Mouse (Mus musculus): ENCODE results near the gene E330017A01Rik. TPM values are rescaled to one million over a fixed set of nuclear protein-coding genes. Genes with fewer than 3 reads are reported as not detected.
"Not testable (repeated sequence)": the region's sequence is repeated elsewhere in the genome, so short reads cannot be mapped to it uniquely, and the experiment has no call there.

The E330017A01Rik gene
- total RNA-seq (2022), result not detected

- DNase-seq (ENCODE audit: low spot score in 2 of 2), result no peak
Measured at GRCm38 (mm10) chr16:58638689-58639175, at the start of gene E330017A01Rik. TSS of gene E330017A01Rik (minus strand) at chr16:58638739.

DNA sequence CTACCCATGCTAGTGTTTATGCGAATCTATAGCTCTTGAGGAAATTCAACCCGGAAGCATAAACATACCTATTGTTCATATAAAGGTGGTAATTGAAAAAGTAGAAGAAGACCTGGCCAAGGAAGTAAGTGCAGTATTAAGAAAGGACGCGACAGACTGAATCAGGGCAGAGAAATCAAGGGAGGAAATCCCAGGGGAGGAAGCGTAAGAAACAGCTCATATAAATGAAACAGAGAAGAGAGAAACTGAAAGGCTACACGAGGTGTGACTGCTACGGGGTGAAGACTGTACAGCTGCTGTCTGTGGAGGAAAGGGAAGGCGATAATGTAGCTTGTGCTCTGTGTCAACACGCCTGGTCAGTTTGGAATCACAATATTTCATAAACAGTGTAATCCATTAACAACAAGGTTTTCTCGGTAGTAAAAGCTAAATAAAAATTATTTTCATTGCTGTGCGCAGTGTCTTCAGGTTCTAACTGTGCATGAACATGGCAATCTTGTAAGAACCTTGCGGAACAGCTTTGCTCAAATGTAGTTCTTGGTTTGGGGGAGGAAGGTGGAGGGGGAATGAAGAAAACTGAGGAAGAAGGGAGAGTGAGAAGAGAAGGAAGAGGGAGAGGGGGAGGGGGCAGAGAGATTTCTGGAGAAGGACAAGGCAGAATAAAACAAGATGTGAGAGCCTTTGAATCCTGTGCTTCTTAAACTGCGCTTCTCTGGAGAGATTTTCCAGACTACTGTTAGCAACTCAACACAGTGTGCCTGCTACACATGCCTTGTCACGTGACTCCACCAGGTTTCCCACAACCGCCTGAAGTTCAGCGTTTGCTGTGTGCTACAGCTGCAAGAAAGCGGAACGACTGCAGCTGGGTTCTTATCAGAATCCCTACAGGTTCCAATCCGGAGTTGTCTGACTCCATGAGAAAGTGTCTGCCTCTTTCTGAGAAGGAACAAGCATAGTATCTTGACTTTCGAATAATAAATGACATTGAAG lies 47.3 kb upstream of the E330017A01Rik start:
- no peak for DNase-seq (ENCODE audit: low spot score in 2 of 2)

GRCm38 (mm10) chr16:58684537-58684936 lies 46.0 kb upstream of the E330017A01Rik start:
- DNase-seq (ENCODE audit: low spot score in 2 of 2), result no peak

GRCm38 (mm10) chr16:58683911-58684310 lies 45.4 kb upstream of the E330017A01Rik start:
- DNase-seq (ENCODE audit: low spot score in 2 of 2), result no peak

DNA sequence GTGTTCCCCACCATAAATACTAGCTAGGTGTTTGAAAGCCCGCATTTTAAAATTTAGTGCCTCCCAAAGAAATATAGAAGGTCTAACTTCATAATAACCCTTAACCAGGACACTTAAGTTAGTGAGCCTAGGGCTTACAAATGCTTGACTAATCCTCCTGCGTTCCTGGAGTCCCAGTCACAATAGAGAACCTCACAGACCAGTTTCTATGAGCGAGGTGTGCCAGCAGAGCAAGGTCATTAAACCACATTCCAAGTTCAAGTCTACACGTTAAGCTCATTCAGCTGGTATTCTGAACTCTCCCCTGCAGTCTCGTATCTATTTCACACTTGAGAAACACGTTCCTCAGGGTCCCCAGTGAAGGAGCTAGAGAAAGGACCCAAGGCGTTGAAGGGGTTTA lies 44.3 kb upstream of the E330017A01Rik start:
- DNase-seq (ENCODE audit: low spot score in 2 of 2), result no peak

GRCm38 (mm10) chr16:58682046-58682445 lies 43.5 kb upstream of the E330017A01Rik start:
- DNase-seq (ENCODE audit: low spot score in 2 of 2), result no peak

GRCm38 (mm10) chr16:58678660-58679059 lies 40.1 kb upstream of the E330017A01Rik start:
- DNase-seq (ENCODE audit: low spot score in 2 of 2), result no peak

DNA sequence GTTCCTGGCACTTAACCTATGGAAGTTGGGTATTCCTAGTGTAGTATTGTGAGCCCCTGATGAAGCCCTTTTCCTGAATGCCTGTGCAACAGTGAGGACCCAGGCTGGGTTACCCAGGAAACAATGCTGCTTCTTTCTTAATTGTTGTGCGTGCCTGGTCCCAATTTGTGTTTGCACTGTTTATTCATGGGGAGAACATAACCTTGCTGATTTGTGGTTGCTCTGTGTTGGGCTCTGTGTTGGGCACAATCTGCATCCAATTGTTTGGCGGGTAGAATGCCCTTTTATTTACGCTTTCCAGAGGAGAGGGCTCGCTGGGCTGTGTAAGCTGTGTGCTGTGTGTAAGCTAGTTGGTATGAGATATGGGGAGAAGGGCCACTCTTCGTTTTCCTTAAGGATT lies 39.0 kb upstream of the E330017A01Rik start:
- peak in 1 of 2 experiments; percentile 21 for DNase-seq (ENCODE audit: low spot score in 2 of 2)

- DNase-seq (ENCODE audit: low spot score in 2 of 2), result no peak
Measured at GRCm38 (mm10) chr16:58676633-58677032, 38.1 kb upstream of the E330017A01Rik start.

DNA sequence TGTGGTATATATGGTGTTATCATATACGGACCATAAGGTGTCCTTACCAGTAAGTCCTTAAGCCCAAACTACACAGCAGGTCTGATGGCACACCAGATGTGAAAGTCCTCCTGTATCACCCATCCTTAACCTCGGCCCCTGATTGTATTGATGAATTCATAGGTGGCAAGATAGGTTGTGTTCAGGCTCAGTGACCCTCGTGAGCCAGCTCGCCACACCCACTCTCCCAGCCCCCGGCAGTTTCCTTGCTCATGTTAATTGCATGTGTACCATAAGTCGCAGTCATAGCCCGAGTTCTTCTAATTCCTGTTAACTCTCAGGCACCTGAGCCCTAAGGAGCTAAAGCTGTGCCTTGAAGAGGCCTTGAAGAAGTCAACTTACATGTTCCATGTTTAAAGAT lies 37.6 kb upstream of the E330017A01Rik start:
- no peak for DNase-seq (ENCODE audit: low spot score in 2 of 2)

GRCm38 (mm10) chr16:58675256-58675655 lies 36.7 kb upstream of the E330017A01Rik start:
- peak; percentile 67 to 74 for DNase-seq (ENCODE audit: low spot score in 2 of 2)

DNA sequence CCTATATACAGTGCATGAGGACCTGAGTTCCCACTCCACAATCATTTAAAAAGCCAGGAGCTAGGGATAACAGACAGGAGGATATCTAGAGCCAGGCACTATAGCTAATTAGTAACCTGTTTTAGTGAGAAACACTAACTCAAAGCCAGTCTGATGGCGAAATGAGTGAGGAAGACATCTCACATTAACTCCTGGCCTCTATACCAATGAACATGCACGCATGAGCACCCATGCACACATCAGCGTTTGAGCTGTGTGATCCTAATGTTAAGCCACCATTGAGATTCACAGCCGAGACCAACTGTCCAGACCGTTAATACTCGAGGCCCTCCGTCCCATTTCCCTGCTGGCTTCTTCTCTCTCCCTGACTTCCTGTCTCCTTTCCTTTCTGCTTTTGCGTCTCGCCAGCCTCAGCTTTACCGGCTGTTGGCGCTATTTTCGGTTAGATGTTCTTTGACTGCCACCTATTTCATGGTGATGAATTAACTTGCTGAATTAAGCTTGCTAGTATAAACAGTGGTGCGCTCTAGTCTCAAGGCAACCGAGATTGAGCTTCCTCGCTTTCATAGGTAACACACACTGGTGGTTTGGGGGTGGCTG lies 35.4 kb upstream of the E330017A01Rik start:
- DNase-seq (ENCODE audit: low spot score in 2 of 2), result no peak

DNA sequence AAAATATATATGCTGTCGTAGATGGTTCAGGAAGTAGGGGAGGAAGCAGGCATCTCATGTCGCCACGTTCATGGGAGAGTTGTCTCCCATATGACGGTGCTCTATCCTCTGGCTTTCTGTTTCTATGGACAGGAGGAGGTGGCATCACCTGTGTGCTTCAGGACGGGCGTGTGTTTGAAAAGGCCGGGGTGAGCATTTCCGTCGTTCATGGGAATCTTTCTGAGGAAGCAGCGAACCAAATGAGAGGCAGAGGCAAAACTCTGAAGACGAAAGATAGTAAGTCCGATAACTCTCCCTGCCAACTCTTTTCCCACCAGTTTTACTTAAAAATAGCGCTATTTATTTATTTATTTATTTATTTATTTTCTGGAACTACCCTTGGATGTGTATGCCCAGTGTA lies 33.9 kb upstream of the E330017A01Rik start:
- no peak for DNase-seq (ENCODE audit: low spot score in 2 of 2)

- DNase-seq (ENCODE audit: low spot score in 2 of 2), result no peak
Measured at GRCm38 (mm10) chr16:58671212-58671985, 32.9 kb upstream of the E330017A01Rik start.

GRCm38 (mm10) chr16:58670643-58671042 lies 32.1 kb upstream of the E330017A01Rik start:
- DNase-seq (ENCODE audit: low spot score in 2 of 2), result no peak

DNA sequence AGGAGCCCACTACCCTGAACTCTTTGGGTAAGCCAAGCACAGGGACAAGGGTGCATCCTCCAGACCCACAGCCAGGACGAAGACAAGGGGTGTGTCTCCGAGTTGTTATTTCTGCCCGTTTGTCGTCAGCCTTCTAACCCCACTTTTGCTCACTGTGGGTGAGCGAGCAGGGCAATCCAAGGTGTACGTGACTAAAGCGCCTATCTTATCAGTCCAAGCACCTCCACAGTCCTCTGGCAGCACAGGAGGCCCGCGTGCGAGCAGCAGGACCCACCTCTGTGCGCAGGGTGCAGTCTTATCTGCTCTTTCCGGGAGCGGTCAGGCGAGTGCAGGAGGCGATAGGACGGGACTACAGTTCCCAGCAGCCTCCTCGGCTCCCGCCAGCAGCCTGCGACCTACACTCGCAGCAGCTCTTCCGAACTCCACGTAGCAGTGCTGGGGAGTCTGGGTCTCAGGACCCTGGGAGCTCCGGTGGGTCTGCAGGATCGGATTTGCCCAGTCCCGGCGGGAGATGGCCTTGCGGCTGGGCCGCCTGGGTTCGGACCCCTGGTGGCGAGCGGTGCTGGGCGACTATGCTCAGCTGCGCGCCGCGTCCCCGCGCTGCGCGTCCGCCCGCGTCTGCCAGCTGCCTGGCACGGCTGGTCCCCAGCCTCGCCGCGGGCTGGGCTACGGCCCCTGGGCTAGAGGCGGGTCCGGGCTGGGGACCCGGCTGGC lies 31.5 kb upstream of the E330017A01Rik start, which contains the start of gene Cpox:
Cpox (plus strand) TSS at position 376 of the 714 bp plus-strand sequence.
- peak; percentile 78 to 79 for DNase-seq (ENCODE audit: low spot score in 2 of 2)

DNA sequence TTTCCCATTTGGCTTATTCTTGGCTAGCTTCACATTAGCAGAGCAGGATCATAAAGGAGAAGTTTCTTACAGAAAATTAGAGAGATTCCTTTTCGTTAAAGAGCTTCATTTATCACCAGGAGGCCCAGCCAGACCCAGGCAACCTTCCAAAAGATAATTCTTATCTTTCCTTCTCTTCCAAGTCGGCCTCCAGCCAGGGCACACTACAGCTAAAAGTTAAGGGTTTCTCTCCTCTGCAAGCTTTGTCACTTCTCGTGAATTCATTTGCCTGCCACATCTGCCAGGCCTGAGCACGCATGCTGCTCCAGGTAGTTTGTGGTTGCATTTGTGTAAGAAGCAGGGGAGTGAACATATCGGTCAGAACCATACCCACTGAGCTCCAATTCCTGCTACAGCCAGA lies 30.7 kb upstream of the E330017A01Rik start:
- DNase-seq (ENCODE audit: low spot score in 2 of 2), result no peak

- DNase-seq (ENCODE audit: low spot score in 2 of 2), result no peak
Measured at GRCm38 (mm10) chr16:58668586-58668985, 30.0 kb upstream of the E330017A01Rik start.

GRCm38 (mm10) chr16:58666681-58667080 lies 28.1 kb upstream of the E330017A01Rik start:
- not testable (repeated sequence) for DNase-seq (ENCODE audit: low spot score in 2 of 2)

- not testable (repeated sequence) for DNase-seq (ENCODE audit: low spot score in 2 of 2)
Measured at GRCm38 (mm10) chr16:58665137-58665536, 26.6 kb upstream of the E330017A01Rik start.

GRCm38 (mm10) chr16:58663816-58664215 lies 25.3 kb upstream of the E330017A01Rik start:
- DNase-seq (ENCODE audit: low spot score in 2 of 2), result no peak
